Mouse (Mus musculus): ENCODE measurements around the gene Phf21a. TPM values are rescaled to one million over a fixed set of nuclear protein-coding genes. Genes with fewer than 3 reads are reported as not detected.
A peak's percentile ranks its signal among the peaks of the same experiment; 100 is the strongest.

The Phf21a gene
- polyA plus RNA-seq, 1 experiment from 2014 or later = 36.7 TPM

- under 1% methylated on average over 45 of the region's 47 CpGs for WGBS
- no peaks in the 10 kb centered on the region for H3K36me3 ChIP-seq
- no peaks in the 10 kb centered on the region for H3K27me3 ChIP-seq (ENCODE audit: low read depth, poor library complexity, severe bottlenecking)
- H3K4me3 ChIP-seq = peak overlapping the region; percentile 80
- H3K4me1 ChIP-seq = peaks cover 60% of the 10 kb centered on the region
- peak overlapping the region; percentile 99 for H3K27ac ChIP-seq (replicated peaks)
- DNase-seq (ENCODE audit: low spot score) = peak; percentile 74
- no peaks in the 10 kb centered on the region for H3K9me3 ChIP-seq (replicated peaks)
Observed at GRCm38 (mm10) chr2:92185062-92185765, 92.3 kb downstream of the Phf21a start.

GRCm38 (mm10) chr2:92185766-92186450, 93.0 kb downstream of the Phf21a start:
- no peaks in the 10 kb centered on the region for H3K9me3 ChIP-seq (replicated peaks)
- H3K27ac ChIP-seq (replicated peaks) = peak overlapping the region; percentile 99
- peak overlapping the region; percentile 80 for H3K4me3 ChIP-seq
- 16% methylated on average over 11 of the region's 11 CpGs for WGBS
- DNase-seq (ENCODE audit: low spot score) = no peak
- H3K36me3 ChIP-seq = no peaks in the 10 kb centered on the region
- no peaks in the 10 kb centered on the region for H3K27me3 ChIP-seq (ENCODE audit: low read depth, poor library complexity, severe bottlenecking)
- H3K4me1 ChIP-seq = peaks cover 61% of the 10 kb centered on the region

- Histone ChIP-seq H3K36me3 (no peaks in the 10 kb centered on the region), H3K9me3 (replicated peaks) (no peaks in the 10 kb centered on the region), H3K27ac (replicated peaks) (no peak overlapping the region), H3K4me1 (peaks cover 54% of the 10 kb centered on the region), H3K27me3 (ENCODE audit: low read depth, poor library complexity, severe bottlenecking) (no peaks in the 10 kb centered on the region), H3K4me3 (peak overlapping the region; percentile 80)
- 74% methylated on average over 6 of the region's 6 CpGs for WGBS
- DNase-seq (ENCODE audit: low spot score) = no peak
Observed at GRCm38 (mm10) chr2:92187061-92187460, 94.1 kb downstream of the Phf21a start.

- no peaks in the 10 kb centered on the region for H3K9me3 ChIP-seq (replicated peaks)
- H3K4me1 ChIP-seq = peaks cover 51% of the 10 kb centered on the region
- 79% methylated on average over 3 of the region's 3 CpGs for WGBS
- H3K27ac ChIP-seq (replicated peaks) = no peak overlapping the region
- H3K36me3 ChIP-seq = no peaks in the 10 kb centered on the region
- peak overlapping the region; percentile 80 for H3K4me3 ChIP-seq
- DNase-seq (ENCODE audit: low spot score) = no peak
- no peaks in the 10 kb centered on the region for H3K27me3 ChIP-seq (ENCODE audit: low read depth, poor library complexity, severe bottlenecking)
Observed at GRCm38 (mm10) chr2:92188744-92189143, 95.8 kb downstream of the Phf21a start.

GRCm38 (mm10) chr2:92190960-92191359, 98.0 kb downstream of the Phf21a start:
- H3K27me3 ChIP-seq (ENCODE audit: low read depth, poor library complexity, severe bottlenecking) = no peaks in the 10 kb centered on the region
- 77% methylated on average over 5 of the region's 5 CpGs for WGBS

GRCm38 (mm10) chr2:92191826-92192581, 99.1 kb downstream of the Phf21a start:
- Histone ChIP-seq H3K36me3 (no peaks in the 10 kb centered on the region), H3K4me1 (peaks cover 34% of the 10 kb centered on the region), H3K27me3 (ENCODE audit: low read depth, poor library complexity, severe bottlenecking) (no peaks in the 10 kb centered on the region), H3K9me3 (replicated peaks) (no peaks in the 10 kb centered on the region), H3K4me3 (no peak overlapping the region), H3K27ac (replicated peaks) (no peak overlapping the region)
- DNase-seq (ENCODE audit: low spot score) = no peak
- 79% methylated on average over 5 of the region's 5 CpGs for WGBS

More at GRCm38 (mm10) chr2:92190960-92191359, 98.0 kb downstream of the Phf21a start:
- Histone ChIP-seq H3K36me3 (no peaks in the 10 kb centered on the region), H3K27ac (replicated peaks) (no peak overlapping the region), H3K4me3 (no peak overlapping the region), H3K9me3 (replicated peaks) (no peaks in the 10 kb centered on the region), H3K4me1 (peaks cover 44% of the 10 kb centered on the region)
- DNase-seq (ENCODE audit: low spot score) = no peak

GRCm38 (mm10) chr2:92198126-92198525, 105.2 kb downstream of the Phf21a start:
- DNase-seq (ENCODE audit: low spot score) = no peak
- H3K4me1 ChIP-seq = peaks cover 25% of the 10 kb centered on the region
- H3K27me3 ChIP-seq (ENCODE audit: low read depth, poor library complexity, severe bottlenecking) = no peaks in the 10 kb centered on the region
- no peaks in the 10 kb centered on the region for H3K9me3 ChIP-seq (replicated peaks)
- H3K4me3 ChIP-seq = no peak overlapping the region
- WGBS = 78% methylated on average over 6 of the region's 6 CpGs
- H3K27ac ChIP-seq (replicated peaks) = no peak overlapping the region
- no peaks in the 10 kb centered on the region for H3K36me3 ChIP-seq

GRCm38 (mm10) chr2:92198747-92199146, 105.8 kb downstream of the Phf21a start:
- DNase-seq (ENCODE audit: low spot score) = no peak
- WGBS = 94% methylated on average over 7 of the region's 7 CpGs
- H3K27me3 ChIP-seq (ENCODE audit: low read depth, poor library complexity, severe bottlenecking) = no peaks in the 10 kb centered on the region
- H3K27ac ChIP-seq (replicated peaks) = no peak overlapping the region
- H3K4me3 ChIP-seq = no peak overlapping the region
- H3K4me1 ChIP-seq = peaks cover 25% of the 10 kb centered on the region
- H3K9me3 ChIP-seq (replicated peaks) = no peaks in the 10 kb centered on the region
- H3K36me3 ChIP-seq = no peaks in the 10 kb centered on the region

- no peak overlapping the region for H3K27ac ChIP-seq (replicated peaks)
- no peak for DNase-seq (ENCODE audit: low spot score)
- H3K36me3 ChIP-seq = no peaks in the 10 kb centered on the region
- H3K4me1 ChIP-seq = peaks cover 28% of the 10 kb centered on the region
- WGBS = 82% methylated on average over 10 of the region's 10 CpGs
- H3K27me3 ChIP-seq (ENCODE audit: low read depth, poor library complexity, severe bottlenecking) = no peaks in the 10 kb centered on the region
- H3K9me3 ChIP-seq (replicated peaks) = no peaks in the 10 kb centered on the region
- H3K4me3 ChIP-seq = no peak overlapping the region
Observed at GRCm38 (mm10) chr2:92199562-92200286, 106.8 kb downstream of the Phf21a start.

- no peaks in the 10 kb centered on the region for H3K27me3 ChIP-seq (ENCODE audit: low read depth, poor library complexity, severe bottlenecking)
- DNase-seq (ENCODE audit: low spot score) = no peak
- no peak overlapping the region for H3K27ac ChIP-seq (replicated peaks)
- 88% methylated on average over 4 of the region's 4 CpGs for WGBS
- H3K4me3 ChIP-seq = no peak overlapping the region
- no peaks in the 10 kb centered on the region for H3K36me3 ChIP-seq
- no peaks in the 10 kb centered on the region for H3K9me3 ChIP-seq (replicated peaks)
- peaks cover 43% of the 10 kb centered on the region for H3K4me1 ChIP-seq
Observed at GRCm38 (mm10) chr2:92202319-92203040, 109.6 kb downstream of the Phf21a start.

- H3K4me3 ChIP-seq = no peak overlapping the region
- WGBS = 81% methylated on average over 5 of the region's 5 CpGs
Observed at GRCm38 (mm10) chr2:92205010-92205639, 112.2 kb downstream of the Phf21a start.

More at GRCm38 (mm10) chr2:92205010-92205639, 112.2 kb downstream of the Phf21a start:
- DNase-seq (ENCODE audit: low spot score) = no peak
- H3K4me1 ChIP-seq = peaks cover 31% of the 10 kb centered on the region
- H3K36me3 ChIP-seq = no peaks in the 10 kb centered on the region
- no peaks in the 10 kb centered on the region for H3K27me3 ChIP-seq (ENCODE audit: low read depth, poor library complexity, severe bottlenecking)
- H3K27ac ChIP-seq (replicated peaks) = no peak overlapping the region
- no peaks in the 10 kb centered on the region for H3K9me3 ChIP-seq (replicated peaks)

All from midbrain, embryonic 10.5 days (tissue).